Mouse (Mus musculus) bone marrow macrophage, adult 2 months (primary cell): ENCODE data around the gene Fbxo36.

Source experiments
- CTCF ChIP-seq: IDR thresholded peaks from 2 replicates; pipeline ENCODE4 v1.5.1; 2012; ENCODE audit warnings: low read depth, mild to moderate bottlenecking, low read length, moderate library complexity
- POLR2A ChIP-seq: IDR thresholded peaks from 2 replicates; pipeline ENCODE4 v1.6.1; 2012; ENCODE audit warnings: mild to moderate bottlenecking, low read depth, low read length, borderline replicate concordance

- no peak for TF ChIP-seq CTCF
- TF ChIP-seq POLR2A, result no peak
Measured at GRCm38 (mm10) chr1:84891746-84892145, 52.1 kb downstream of the Fbxo36 start.
